Mouse (Mus musculus) CH12.LX (cell line): ENCODE data around the gene Pcmt1. TPM values are rescaled to one million over a fixed set of nuclear protein-coding genes. Genes with fewer than 3 reads are reported as not detected.

Experiments
- DNase-seq: peaks from one replicate; pipeline ENCODE4 v3.0.0-alpha.2; 2013; ENCODE audit errors: extremely low read depth
- H3K27ac ChIP-seq: 2 replicates; pipeline ENCODE4 v1.5.1; 2012; ENCODE audit warnings: low read depth, mild to moderate bottlenecking, control low read depth, moderate library complexity; ENCODE audit not compliant: insufficient read depth
- H3K27me3 ChIP-seq: replicated peaks from 2 replicates; pipeline ENCODE3; 2012; ENCODE audit warnings: inconsistent platforms
- H3K36me3 ChIP-seq, 2 experiments: replicated peaks in 1 of 2; 2 replicates each; pipeline versions ENCODE3 to v1.6.1; 2012; ENCODE audit warnings: inconsistent platforms in 1 of 2, low read length in 1 of 2, mild to moderate bottlenecking in 1 of 2, mixed read lengths in 1 of 2, moderate library complexity in 1 of 2; ENCODE audit not compliant: control insufficient read depth in 1 of 2, insufficient read depth in 1 of 2
- H3K4me1 ChIP-seq, 2 experiments: 2 replicates each; pipeline ENCODE4 v1.6.1; 2012; ENCODE audit warnings: inconsistent platforms in 1 of 2, moderate library complexity in 1 of 2; ENCODE audit not compliant: insufficient read depth in 2 of 2, control insufficient read depth in 1 of 2
- H3K4me2 ChIP-seq: 2 replicates; pipeline ENCODE4 v1.6.1; 2012; ENCODE audit warnings: low read depth, mild to moderate bottlenecking, control low read depth; ENCODE audit not compliant: poor library complexity, insufficient read depth, severe bottlenecking
- H3K4me3 ChIP-seq, 3 experiments: fragments of 150-350 bp in 1 of 3; sonication (generic) in 1 of 3; replicated peaks in 1 of 3; 2 replicates each; pipeline versions ENCODE3 to v1.5.1; 2011 to 2012; ENCODE audit warnings: low read depth in 2 of 3, low read length in 2 of 3, mild to moderate bottlenecking in 2 of 3, moderate library complexity in 2 of 3, control low read depth in 1 of 3, improper control_type of control experiment in 1 of 3, inconsistent platforms in 1 of 3, mixed read lengths in 1 of 3; ENCODE audit not compliant: poor library complexity in 1 of 3
- H3K79me2 ChIP-seq: replicated peaks from 2 replicates; pipeline ENCODE4 v1.6.1; 2012; ENCODE audit warnings: mild to moderate bottlenecking, moderate library complexity; ENCODE audit not compliant: control insufficient read depth, poor library complexity, insufficient read depth, severe bottlenecking; ENCODE audit errors: extremely low read depth
- H3K9ac ChIP-seq: 2 replicates; pipeline ENCODE4 v1.6.1; 2012; ENCODE audit warnings: low read depth, mild to moderate bottlenecking, control low read depth, moderate library complexity; ENCODE audit not compliant: insufficient read depth
- H3K9me3 ChIP-seq: replicated peaks from 2 replicates; pipeline ENCODE3; 2012; ENCODE audit warnings: low read length, inconsistent platforms, mixed read lengths
- CHD2 ChIP-seq: IDR thresholded peaks from 2 replicates; pipeline ENCODE4 v1.6.1; 2011; ENCODE audit warnings: low read length, improper control_type of control experiment
- E2F4 ChIP-seq: IDR thresholded peaks from 2 replicates; pipeline ENCODE4 v1.6.1; 2011; ENCODE audit warnings: low read depth, low read length, improper control_type of control experiment; ENCODE audit not compliant: insufficient replicate concordance
- ELF1 ChIP-seq: IDR thresholded peaks from 2 replicates; pipeline ENCODE4 v1.6.1; 2014; ENCODE audit warnings: low read depth, mild to moderate bottlenecking, inconsistent platforms, low read length, improper control_type of control experiment
- GABPA ChIP-seq: IDR thresholded peaks from 2 replicates; pipeline ENCODE4 v1.6.1; 2012; ENCODE audit warnings: low read depth, low read length, improper control_type of control experiment, inconsistent platforms; ENCODE audit not compliant: insufficient replicate concordance
- IRF4 ChIP-seq: IDR thresholded peaks from 2 replicates; pipeline ENCODE4 v1.6.1; 2014; ENCODE audit warnings: low read depth, mild to moderate bottlenecking, inconsistent platforms, low read length, improper control_type of control experiment
- JUN ChIP-seq: IDR thresholded peaks from 2 replicates; pipeline ENCODE4 v1.6.1; 2011; ENCODE audit warnings: low read depth, mild to moderate bottlenecking, low read length, improper control_type of control experiment, moderate library complexity; ENCODE audit not compliant: insufficient read depth
- MAFK ChIP-seq: IDR thresholded peaks from 2 replicates; pipeline ENCODE4 v1.6.1; 2011; ENCODE audit warnings: low read length, improper control_type of control experiment; ENCODE audit not compliant: insufficient replicate concordance
- MXI1 ChIP-seq: IDR thresholded peaks from 2 replicates; pipeline ENCODE4 v1.6.1; 2011; ENCODE audit warnings: mild to moderate bottlenecking, low read depth, low read length, improper control_type of control experiment
- MYC ChIP-seq: IDR thresholded peaks from 2 replicates; pipeline ENCODE4 v1.6.1; 2011; ENCODE audit warnings: low read depth, mild to moderate bottlenecking, improper control_type of control experiment, low read length
- NELFE ChIP-seq: IDR thresholded peaks from 2 replicates; pipeline ENCODE4 v1.6.1; 2011; ENCODE audit warnings: low read depth, low read length, improper control_type of control experiment
- NRF1 ChIP-seq: IDR thresholded peaks from 2 replicates; pipeline ENCODE4 v1.6.1; 2014; ENCODE audit warnings: low read depth, mild to moderate bottlenecking, inconsistent platforms, low read length, improper control_type of control experiment, moderate library complexity
- POLR2A ChIP-seq: IDR thresholded peaks from 2 replicates; pipeline ENCODE4 v1.6.1; 2011; ENCODE audit warnings: low read depth, mild to moderate bottlenecking, improper control_type of control experiment, low read length
- POLR2AphosphoS2 ChIP-seq: IDR thresholded peaks from 2 replicates; pipeline ENCODE4 v1.6.1; 2011; ENCODE audit warnings: low read depth, low read length, improper control_type of control experiment
- RAD21 ChIP-seq: IDR thresholded peaks from 2 replicates; pipeline ENCODE4 v1.6.1; 2011; ENCODE audit warnings: low read depth, mild to moderate bottlenecking, low read length, improper control_type of control experiment, moderate library complexity
- SIN3A ChIP-seq: IDR thresholded peaks from 2 replicates; pipeline ENCODE4 v1.6.1; 2012; ENCODE audit warnings: low read length, improper control_type of control experiment, inconsistent platforms
- SMC3 ChIP-seq: IDR thresholded peaks from 2 replicates; pipeline ENCODE4 v1.6.1; 2011; ENCODE audit warnings: low read depth, low read length, improper control_type of control experiment
- TBP ChIP-seq: conservative IDR thresholded peaks from 2 replicates; pipeline ENCODE4 v1.6.1; 2011; ENCODE audit warnings: low read depth, low read length, improper control_type of control experiment
- USF1 ChIP-seq: IDR thresholded peaks from 2 replicates; pipeline ENCODE4 v1.6.1; 2014; ENCODE audit warnings: low read depth, mild to moderate bottlenecking, inconsistent platforms, low read length, improper control_type of control experiment
- ZC3H11A ChIP-seq: IDR thresholded peaks from 2 replicates; pipeline ENCODE4 v1.6.1; 2012; ENCODE audit warnings: low read depth, mild to moderate bottlenecking, inconsistent platforms, low read length, improper control_type of control experiment
- ZKSCAN1 ChIP-seq: IDR thresholded peaks from 2 replicates; pipeline ENCODE4 v1.6.1; 2012; ENCODE audit warnings: low read depth, inconsistent platforms, low read length, improper control_type of control experiment, borderline replicate concordance
- ZMIZ1 ChIP-seq: IDR thresholded peaks from 2 replicates; pipeline ENCODE4 v1.6.1; 2012; ENCODE audit warnings: low read depth, mild to moderate bottlenecking, inconsistent platforms, low read length, improper control_type of control experiment
- dilution Hi-C: fragments of 300-500 bp; cut with MboI; formaldehyde crosslinking; loops from 2 replicates; pipeline ENCODE4 v1.14.3; 2020; ENCODE audit warnings: low sequenced_read_pairs; ENCODE audit not compliant: extremely low pct_unique_long_range_greater_than_20kb, extremely low pct_ligation_motif_present
- in situ Hi-C: fragments of 300-500 bp; cut with MboI; formaldehyde crosslinking; loops from 3 replicates; pipeline ENCODE4 v1.14.3; 2019; ENCODE audit warnings: low sequenced_read_pairs, low pct_ligation_motif_present, low pct_unique_long_range_greater_than_20kb, mixed read lengths
- polyA plus RNA-seq: library from polyadenylated mRNA; unstranded; fragments of >175 nt; gene quantifications from 2 replicates; pipeline ENCODE4 v1.2.1, GENCODE M21; 2012; ENCODE audit warnings: low read depth; ENCODE audit not compliant: insufficient read length
- total RNA-seq, 2 experiments: library from RNA; depleted of rRNA; stranded (reverse); fragments of 300-350 nt in 1 of 2; fragments of >200 nt in 1 of 2; gene quantifications; 2 replicates each; pipeline ENCODE4 v1.2.3; 2012 to 2014

The Pcmt1 gene
- total and polyA plus RNA-seq, 3 experiments = 44.4 to 62.2 (median 56.5) TPM

- H3K27ac ChIP-seq = no peak overlapping the region
- no peak overlapping the region for H3K4me2 ChIP-seq
- in situ Hi-C loops (no loop called here), dilution Hi-C loops (no loop called here)
- no peak for DNase-seq
- H3K4me3 ChIP-seq = no peak overlapping the region
- no peak for TF ChIP-seq MXI1
- no peak for TF ChIP-seq ELF1
- no peak for TF ChIP-seq MYC
- TF ChIP-seq JUN = no peak
- TF ChIP-seq USF1 = no peak
- TF ChIP-seq CHD2 = no peak
- no peak for TF ChIP-seq ZMIZ1
- no peak for TF ChIP-seq POLR2A
- TF ChIP-seq ZC3H11A = no peak
- no peak for TF ChIP-seq TBP
- TF ChIP-seq MAFK = no peak
- TF ChIP-seq NELFE = no peak
- TF ChIP-seq GABPA = no peak
- no peak for TF ChIP-seq SIN3A
- TF ChIP-seq ZKSCAN1 = no peak
- TF ChIP-seq SMC3 = no peak
- no peak for TF ChIP-seq NRF1
- TF ChIP-seq E2F4 = no peak
- TF ChIP-seq RAD21 = no peak
- TF ChIP-seq IRF4 = no peak
- H3K9ac ChIP-seq = no peak overlapping the region
- H3K79me2 ChIP-seq = no peaks in the 10 kb centered on the region
- no peaks in the 10 kb centered on the region for H3K9me3 ChIP-seq
- peaks cover 19 to 57% of the 10 kb centered on the region in 2 experiments for H3K36me3 ChIP-seq
- H3K27me3 ChIP-seq = no peaks in the 10 kb centered on the region
- H3K4me1 ChIP-seq = no peaks in the 10 kb centered on the region
Measured at GRCm38 (mm10) chr10:7629092-7629491, 51.8 kb downstream of the Pcmt1 start.

- no peak for DNase-seq
- in situ Hi-C loops = no loop called here
- TF ChIP-seq NRF1 = no peak
- no peak for TF ChIP-seq POLR2AphosphoS2
- TF ChIP-seq, all 38 proteins: peak for 0
- Histone ChIP-seq H3K4me2 (no peak overlapping the region), H3K79me2 (no peaks in the 10 kb centered on the region), H3K4me3 (no peak overlapping the region), H3K36me3 (peaks cover under 1 to 32% of the 10 kb centered on the region in 2 experiments), H3K27ac (no peak overlapping the region), H3K4me1 (peaks cover 0 to 10% of the 10 kb centered on the region in 2 experiments; a peak in 2 of 4 replicates), H3K9ac (no peak overlapping the region), H3K27me3 (no peaks in the 10 kb centered on the region), H3K9me3 (no peaks in the 10 kb centered on the region)
- dilution Hi-C loops = no loop called here
Measured at GRCm38 (mm10) chr10:7623861-7624518, 56.9 kb downstream of the Pcmt1 start.
